Mouse (Mus musculus) CH12.LX (cell line): ENCODE results near the gene Pex1. TPM values are rescaled to one million over a fixed set of nuclear protein-coding genes. Genes with fewer than 3 reads are reported as not detected.

Source experiments
- DNase-seq: peaks from one replicate; pipeline ENCODE4 v3.0.0-alpha.2; 2013; ENCODE audit errors: extremely low read depth
- H3K27ac ChIP-seq: 2 replicates; pipeline ENCODE4 v1.5.1; 2012; ENCODE audit warnings: low read depth, mild to moderate bottlenecking, control low read depth, moderate library complexity; ENCODE audit not compliant: insufficient read depth
- H3K27me3 ChIP-seq: replicated peaks from 2 replicates; pipeline ENCODE3; 2012; ENCODE audit warnings: inconsistent platforms
- H3K36me3 ChIP-seq, 2 experiments: replicated peaks in 1 of 2; 2 replicates each; pipeline versions ENCODE3 to v1.6.1; 2012; ENCODE audit warnings: inconsistent platforms in 1 of 2, low read length in 1 of 2, mild to moderate bottlenecking in 1 of 2, mixed read lengths in 1 of 2, moderate library complexity in 1 of 2; ENCODE audit not compliant: control insufficient read depth in 1 of 2, insufficient read depth in 1 of 2
- H3K4me1 ChIP-seq, 2 experiments: 2 replicates each; pipeline ENCODE4 v1.6.1; 2012; ENCODE audit warnings: inconsistent platforms in 1 of 2, moderate library complexity in 1 of 2; ENCODE audit not compliant: insufficient read depth in 2 of 2, control insufficient read depth in 1 of 2
- H3K4me2 ChIP-seq: 2 replicates; pipeline ENCODE4 v1.6.1; 2012; ENCODE audit warnings: low read depth, mild to moderate bottlenecking, control low read depth; ENCODE audit not compliant: poor library complexity, insufficient read depth, severe bottlenecking
- H3K4me3 ChIP-seq, 3 experiments: fragments of 150-350 bp in 1 of 3; sonication (generic) in 1 of 3; replicated peaks in 1 of 3; 2 replicates each; pipeline versions ENCODE3 to v1.5.1; 2011 to 2012; ENCODE audit warnings: low read depth in 2 of 3, low read length in 2 of 3, mild to moderate bottlenecking in 2 of 3, moderate library complexity in 2 of 3, control low read depth in 1 of 3, improper control_type of control experiment in 1 of 3, inconsistent platforms in 1 of 3, mixed read lengths in 1 of 3; ENCODE audit not compliant: poor library complexity in 1 of 3
- H3K79me2 ChIP-seq: replicated peaks from 2 replicates; pipeline ENCODE4 v1.6.1; 2012; ENCODE audit warnings: mild to moderate bottlenecking, moderate library complexity; ENCODE audit not compliant: control insufficient read depth, poor library complexity, insufficient read depth, severe bottlenecking; ENCODE audit errors: extremely low read depth
- H3K9ac ChIP-seq: 2 replicates; pipeline ENCODE4 v1.6.1; 2012; ENCODE audit warnings: low read depth, mild to moderate bottlenecking, control low read depth, moderate library complexity; ENCODE audit not compliant: insufficient read depth
- H3K9me3 ChIP-seq: replicated peaks from 2 replicates; pipeline ENCODE3; 2012; ENCODE audit warnings: low read length, inconsistent platforms, mixed read lengths
- BHLHE40 ChIP-seq: IDR thresholded peaks from 2 replicates; pipeline ENCODE4 v1.6.1; 2011; ENCODE audit warnings: mild to moderate bottlenecking, low read depth, low read length, improper control_type of control experiment
- CHD2 ChIP-seq: IDR thresholded peaks from 2 replicates; pipeline ENCODE4 v1.6.1; 2011; ENCODE audit warnings: low read length, improper control_type of control experiment
- CTCF ChIP-seq, 2 experiments: IDR thresholded peaks in 1 of 2; conservative IDR thresholded peaks in 1 of 2; 2 replicates each; pipeline ENCODE4 v1.5.1; 2011 to 2012; ENCODE audit warnings: low read depth in 2 of 2, low read length in 2 of 2, improper control_type of control experiment in 1 of 2, inconsistent platforms in 1 of 2, mild to moderate bottlenecking in 1 of 2, moderate library complexity in 1 of 2
- E2F4 ChIP-seq: IDR thresholded peaks from 2 replicates; pipeline ENCODE4 v1.6.1; 2011; ENCODE audit warnings: low read depth, low read length, improper control_type of control experiment; ENCODE audit not compliant: insufficient replicate concordance
- ELF1 ChIP-seq: IDR thresholded peaks from 2 replicates; pipeline ENCODE4 v1.6.1; 2014; ENCODE audit warnings: low read depth, mild to moderate bottlenecking, inconsistent platforms, low read length, improper control_type of control experiment
- GABPA ChIP-seq: IDR thresholded peaks from 2 replicates; pipeline ENCODE4 v1.6.1; 2012; ENCODE audit warnings: low read depth, low read length, improper control_type of control experiment, inconsistent platforms; ENCODE audit not compliant: insufficient replicate concordance
- KAT2A ChIP-seq: IDR thresholded peaks from 2 replicates; pipeline ENCODE4 v1.6.1; 2012; ENCODE audit warnings: low read length, improper control_type of control experiment, inconsistent platforms; ENCODE audit not compliant: insufficient replicate concordance
- MAFK ChIP-seq: IDR thresholded peaks from 2 replicates; pipeline ENCODE4 v1.6.1; 2011; ENCODE audit warnings: low read length, improper control_type of control experiment; ENCODE audit not compliant: insufficient replicate concordance
- MAX ChIP-seq: IDR thresholded peaks from 2 replicates; pipeline ENCODE4 v1.6.1; 2011; ENCODE audit warnings: low read length, improper control_type of control experiment
- MEF2A ChIP-seq: IDR thresholded peaks from 2 replicates; pipeline ENCODE4 v1.6.1; 2014; ENCODE audit warnings: low read depth, mild to moderate bottlenecking, inconsistent platforms, low read length, improper control_type of control experiment, borderline replicate concordance
- MXI1 ChIP-seq: IDR thresholded peaks from 2 replicates; pipeline ENCODE4 v1.6.1; 2011; ENCODE audit warnings: mild to moderate bottlenecking, low read depth, low read length, improper control_type of control experiment
- NELFE ChIP-seq: IDR thresholded peaks from 2 replicates; pipeline ENCODE4 v1.6.1; 2011; ENCODE audit warnings: low read depth, low read length, improper control_type of control experiment
- NRF1 ChIP-seq: IDR thresholded peaks from 2 replicates; pipeline ENCODE4 v1.6.1; 2014; ENCODE audit warnings: low read depth, mild to moderate bottlenecking, inconsistent platforms, low read length, improper control_type of control experiment, moderate library complexity
- RCOR1 ChIP-seq: conservative IDR thresholded peaks from 2 replicates; pipeline ENCODE4 v1.6.1; 2012; ENCODE audit warnings: low read depth, mild to moderate bottlenecking, inconsistent platforms, low read length, improper control_type of control experiment
- SMC3 ChIP-seq: IDR thresholded peaks from 2 replicates; pipeline ENCODE4 v1.6.1; 2011; ENCODE audit warnings: low read depth, low read length, improper control_type of control experiment
- UBTF ChIP-seq: IDR thresholded peaks from 2 replicates; pipeline ENCODE4 v1.6.1; 2012; ENCODE audit warnings: low read depth, mild to moderate bottlenecking, inconsistent platforms, low read length, improper control_type of control experiment, moderate library complexity
- ZC3H11A ChIP-seq: IDR thresholded peaks from 2 replicates; pipeline ENCODE4 v1.6.1; 2012; ENCODE audit warnings: low read depth, mild to moderate bottlenecking, inconsistent platforms, low read length, improper control_type of control experiment
- ZMIZ1 ChIP-seq: IDR thresholded peaks from 2 replicates; pipeline ENCODE4 v1.6.1; 2012; ENCODE audit warnings: low read depth, mild to moderate bottlenecking, inconsistent platforms, low read length, improper control_type of control experiment
- ZNF384 ChIP-seq: IDR thresholded peaks from 2 replicates; pipeline ENCODE4 v1.6.1; 2012; ENCODE audit warnings: low read depth, low read length, improper control_type of control experiment, inconsistent platforms
- dilution Hi-C: fragments of 300-500 bp; cut with MboI; formaldehyde crosslinking; loops from 2 replicates; pipeline ENCODE4 v1.14.3; 2020; ENCODE audit warnings: low sequenced_read_pairs; ENCODE audit not compliant: extremely low pct_unique_long_range_greater_than_20kb, extremely low pct_ligation_motif_present
- in situ Hi-C: fragments of 300-500 bp; cut with MboI; formaldehyde crosslinking; loops from 3 replicates; pipeline ENCODE4 v1.14.3; 2019; ENCODE audit warnings: low sequenced_read_pairs, low pct_ligation_motif_present, low pct_unique_long_range_greater_than_20kb, mixed read lengths
- polyA plus RNA-seq: library from polyadenylated mRNA; unstranded; fragments of >175 nt; gene quantifications from 2 replicates; pipeline ENCODE4 v1.2.1, GENCODE M21; 2012; ENCODE audit warnings: low read depth; ENCODE audit not compliant: insufficient read length
- total RNA-seq, 2 experiments: library from RNA; depleted of rRNA; stranded (reverse); fragments of 300-350 nt in 1 of 2; fragments of >200 nt in 1 of 2; gene quantifications; 2 replicates each; pipeline ENCODE4 v1.2.3; 2012 to 2014

Gene Pex1
- total and polyA plus RNA-seq, 3 experiments, result 8.4 to 14.4 (median 11.2) TPM

- no peak for TF ChIP-seq MXI1
- TF ChIP-seq MAFK, result no peak
- peak; percentile 49; the same call in 1 of the 2 replicates for TF ChIP-seq CHD2
- TF ChIP-seq, all 38 proteins: peak for 9
These were observed 517 bp downstream of the Pex1 start, which contains the start of gene Rbm48 (continued) for GRCm38 (mm10) chr5:3596399-3596766.

- in situ Hi-C loops (no loop called here), dilution Hi-C loops (no loop called here)
- H3K27me3 ChIP-seq, result no peaks in the 10 kb centered on the region
- TF ChIP-seq RCOR1, result no peak
- TF ChIP-seq NRF1, result no peak
- TF ChIP-seq ZC3H11A, result no peak
- TF ChIP-seq KAT2A, result no peak
- TF ChIP-seq ZNF384, result no peak
- no peak for TF ChIP-seq UBTF
- TF ChIP-seq GABPA, result no peak
- no peak for TF ChIP-seq CTCF (conservative IDR thresholded peaks at IDR 0.05 in 1 of 2, IDR thresholded peaks at IDR 0.05 in 1 of 2; ENCODE audit: low read depth in 2 of 2, low read length in 2 of 2)
- no peak for TF ChIP-seq MAX
- TF ChIP-seq ZMIZ1, result no peak
- TF ChIP-seq E2F4, result no peak
- TF ChIP-seq, all 38 proteins: peak for 0
- Histone ChIP-seq H3K27ac (no peak overlapping the region), H3K9ac (peak overlapping the region; percentile 59; the same call in 1 of the 2 replicates), H3K4me1 (peaks cover 0 to 18% of the 10 kb centered on the region in 2 experiments; a peak in 2 of 4 replicates), H3K4me2 (peak overlapping the region; percentile 60), H3K36me3 (peaks cover 5 to 24% of the 10 kb centered on the region in 2 experiments), H3K9me3 (no peaks in the 10 kb centered on the region), H3K4me3 (peak overlapping the region in 2 of 3 experiments; percentile 95 to 97), H3K79me2 (peaks cover 20% of the 10 kb centered on the region)
- no peak for DNase-seq
These were observed 1.3 kb downstream of the Pex1 start for GRCm38 (mm10) chr5:3597171-3597570.

GRCm38 (mm10) chr5:3598766-3599165 lies 2.9 kb downstream of the Pex1 start:
- H3K9me3 ChIP-seq, result no peaks in the 10 kb centered on the region
- H3K9ac ChIP-seq, result no peak overlapping the region
- peaks cover 17% of the 10 kb centered on the region for H3K79me2 ChIP-seq
- H3K27me3 ChIP-seq, result no peaks in the 10 kb centered on the region
- H3K36me3 ChIP-seq, result peaks cover 0 to 17% of the 10 kb centered on the region in 2 experiments
- H3K27ac ChIP-seq, result no peak overlapping the region
- H3K4me1 ChIP-seq, result peaks cover 0 to 18% of the 10 kb centered on the region in 2 experiments; a peak in 2 of 4 replicates
- no peak overlapping the region for H3K4me3 ChIP-seq
- no peak for DNase-seq
- TF ChIP-seq NELFE (no peak), CTCF (conservative IDR thresholded peaks at IDR 0.05 in 1 of 2, IDR thresholded peaks at IDR 0.05 in 1 of 2; ENCODE audit: low read depth in 2 of 2, low read length in 2 of 2) (no peak), MEF2A (no peak), ZMIZ1 (no peak), BHLHE40 (no peak), ELF1 (no peak), E2F4 (no peak), MXI1 (no peak), SMC3 (no peak)
- H3K4me2 ChIP-seq, result no peak overlapping the region
- in situ Hi-C loops (no loop called here), dilution Hi-C loops (no loop called here)
